Mouse (Mus musculus) CH12.LX (cell line): ENCODE measurements at regions not wholly inside any gene's neighbourhood (a gene's known extent, or its start where the extent isn't known, plus 50 kb on each side); places are given as distances from the start of the nearest gene placed in this dataset.

Experiments used
- DNase-seq: peaks from one replicate; pipeline ENCODE4 v3.0.0-alpha.2; 2013; ENCODE audit errors: extremely low read depth
- H3K27ac ChIP-seq: 2 replicates; pipeline ENCODE4 v1.5.1; 2012; ENCODE audit warnings: low read depth, mild to moderate bottlenecking, control low read depth, moderate library complexity; ENCODE audit not compliant: insufficient read depth
- H3K27me3 ChIP-seq: replicated peaks from 2 replicates; pipeline ENCODE3; 2012; ENCODE audit warnings: inconsistent platforms
- H3K36me3 ChIP-seq, 2 experiments: replicated peaks in 1 of 2; 2 replicates each; pipeline versions ENCODE3 to v1.6.1; 2012; ENCODE audit warnings: inconsistent platforms in 1 of 2, low read length in 1 of 2, mild to moderate bottlenecking in 1 of 2, mixed read lengths in 1 of 2, moderate library complexity in 1 of 2; ENCODE audit not compliant: control insufficient read depth in 1 of 2, insufficient read depth in 1 of 2
- H3K4me1 ChIP-seq, 2 experiments: 2 replicates each; pipeline ENCODE4 v1.6.1; 2012; ENCODE audit warnings: inconsistent platforms in 1 of 2, moderate library complexity in 1 of 2; ENCODE audit not compliant: insufficient read depth in 2 of 2, control insufficient read depth in 1 of 2
- H3K4me2 ChIP-seq: 2 replicates; pipeline ENCODE4 v1.6.1; 2012; ENCODE audit warnings: low read depth, mild to moderate bottlenecking, control low read depth; ENCODE audit not compliant: poor library complexity, insufficient read depth, severe bottlenecking
- H3K4me3 ChIP-seq, 3 experiments: fragments of 150-350 bp in 1 of 3; sonication (generic) in 1 of 3; replicated peaks in 1 of 3; 2 replicates each; pipeline versions ENCODE3 to v1.5.1; 2011 to 2012; ENCODE audit warnings: low read depth in 2 of 3, low read length in 2 of 3, mild to moderate bottlenecking in 2 of 3, moderate library complexity in 2 of 3, control low read depth in 1 of 3, improper control_type of control experiment in 1 of 3, inconsistent platforms in 1 of 3, mixed read lengths in 1 of 3; ENCODE audit not compliant: poor library complexity in 1 of 3
- H3K79me2 ChIP-seq: replicated peaks from 2 replicates; pipeline ENCODE4 v1.6.1; 2012; ENCODE audit warnings: mild to moderate bottlenecking, moderate library complexity; ENCODE audit not compliant: control insufficient read depth, poor library complexity, insufficient read depth, severe bottlenecking; ENCODE audit errors: extremely low read depth
- H3K9ac ChIP-seq: 2 replicates; pipeline ENCODE4 v1.6.1; 2012; ENCODE audit warnings: low read depth, mild to moderate bottlenecking, control low read depth, moderate library complexity; ENCODE audit not compliant: insufficient read depth
- H3K9me3 ChIP-seq: replicated peaks from 2 replicates; pipeline ENCODE3; 2012; ENCODE audit warnings: low read length, inconsistent platforms, mixed read lengths
- CHD1 ChIP-seq: IDR thresholded peaks from 2 replicates; pipeline ENCODE4 v1.6.1; 2012; ENCODE audit warnings: low read depth, low read length, improper control_type of control experiment, inconsistent platforms
- CTCF ChIP-seq, 2 experiments: IDR thresholded peaks in 1 of 2; conservative IDR thresholded peaks in 1 of 2; 2 replicates each; pipeline ENCODE4 v1.5.1; 2011 to 2012; ENCODE audit warnings: low read depth in 2 of 2, low read length in 2 of 2, improper control_type of control experiment in 1 of 2, inconsistent platforms in 1 of 2, mild to moderate bottlenecking in 1 of 2, moderate library complexity in 1 of 2
- E2F4 ChIP-seq: IDR thresholded peaks from 2 replicates; pipeline ENCODE4 v1.6.1; 2011; ENCODE audit warnings: low read depth, low read length, improper control_type of control experiment; ENCODE audit not compliant: insufficient replicate concordance
- EP300 ChIP-seq: IDR thresholded peaks from 2 replicates; pipeline ENCODE4 v1.6.1; 2011; ENCODE audit warnings: low read length, improper control_type of control experiment
- ETS1 ChIP-seq: conservative IDR thresholded peaks from 2 replicates; pipeline ENCODE4 v1.6.1; 2012; ENCODE audit warnings: low read depth, mild to moderate bottlenecking, inconsistent platforms, low read length, improper control_type of control experiment, moderate library complexity
- IRF4 ChIP-seq: IDR thresholded peaks from 2 replicates; pipeline ENCODE4 v1.6.1; 2014; ENCODE audit warnings: low read depth, mild to moderate bottlenecking, inconsistent platforms, low read length, improper control_type of control experiment
- MAX ChIP-seq: IDR thresholded peaks from 2 replicates; pipeline ENCODE4 v1.6.1; 2011; ENCODE audit warnings: low read length, improper control_type of control experiment
- MAZ ChIP-seq: IDR thresholded peaks from 2 replicates; pipeline ENCODE4 v1.6.1; 2012; ENCODE audit warnings: low read depth, mild to moderate bottlenecking, inconsistent platforms, low read length, improper control_type of control experiment, moderate library complexity
- MEF2A ChIP-seq: IDR thresholded peaks from 2 replicates; pipeline ENCODE4 v1.6.1; 2014; ENCODE audit warnings: low read depth, mild to moderate bottlenecking, inconsistent platforms, low read length, improper control_type of control experiment, borderline replicate concordance
- MXI1 ChIP-seq: IDR thresholded peaks from 2 replicates; pipeline ENCODE4 v1.6.1; 2011; ENCODE audit warnings: mild to moderate bottlenecking, low read depth, low read length, improper control_type of control experiment
- MYC ChIP-seq: IDR thresholded peaks from 2 replicates; pipeline ENCODE4 v1.6.1; 2011; ENCODE audit warnings: low read depth, mild to moderate bottlenecking, improper control_type of control experiment, low read length
- NELFE ChIP-seq: IDR thresholded peaks from 2 replicates; pipeline ENCODE4 v1.6.1; 2011; ENCODE audit warnings: low read depth, low read length, improper control_type of control experiment
- NRF1 ChIP-seq: IDR thresholded peaks from 2 replicates; pipeline ENCODE4 v1.6.1; 2014; ENCODE audit warnings: low read depth, mild to moderate bottlenecking, inconsistent platforms, low read length, improper control_type of control experiment, moderate library complexity
- PAX5 ChIP-seq: IDR thresholded peaks from 2 replicates; pipeline ENCODE4 v1.6.1; 2012; ENCODE audit warnings: low read length, inconsistent platforms, mixed read lengths
- POLR2A ChIP-seq: IDR thresholded peaks from 2 replicates; pipeline ENCODE4 v1.6.1; 2011; ENCODE audit warnings: low read depth, mild to moderate bottlenecking, improper control_type of control experiment, low read length
- POLR2AphosphoS2 ChIP-seq: IDR thresholded peaks from 2 replicates; pipeline ENCODE4 v1.6.1; 2011; ENCODE audit warnings: low read depth, low read length, improper control_type of control experiment
- RAD21 ChIP-seq: IDR thresholded peaks from 2 replicates; pipeline ENCODE4 v1.6.1; 2011; ENCODE audit warnings: low read depth, mild to moderate bottlenecking, low read length, improper control_type of control experiment, moderate library complexity
- RCOR1 ChIP-seq: conservative IDR thresholded peaks from 2 replicates; pipeline ENCODE4 v1.6.1; 2012; ENCODE audit warnings: low read depth, mild to moderate bottlenecking, inconsistent platforms, low read length, improper control_type of control experiment
- UBTF ChIP-seq: IDR thresholded peaks from 2 replicates; pipeline ENCODE4 v1.6.1; 2012; ENCODE audit warnings: low read depth, mild to moderate bottlenecking, inconsistent platforms, low read length, improper control_type of control experiment, moderate library complexity
- ZC3H11A ChIP-seq: IDR thresholded peaks from 2 replicates; pipeline ENCODE4 v1.6.1; 2012; ENCODE audit warnings: low read depth, mild to moderate bottlenecking, inconsistent platforms, low read length, improper control_type of control experiment
- ZKSCAN1 ChIP-seq: IDR thresholded peaks from 2 replicates; pipeline ENCODE4 v1.6.1; 2012; ENCODE audit warnings: low read depth, inconsistent platforms, low read length, improper control_type of control experiment, borderline replicate concordance
- ZMIZ1 ChIP-seq: IDR thresholded peaks from 2 replicates; pipeline ENCODE4 v1.6.1; 2012; ENCODE audit warnings: low read depth, mild to moderate bottlenecking, inconsistent platforms, low read length, improper control_type of control experiment
- ZNF384 ChIP-seq: IDR thresholded peaks from 2 replicates; pipeline ENCODE4 v1.6.1; 2012; ENCODE audit warnings: low read depth, low read length, improper control_type of control experiment, inconsistent platforms
- dilution Hi-C: fragments of 300-500 bp; cut with MboI; formaldehyde crosslinking; loops from 2 replicates; pipeline ENCODE4 v1.14.3; 2020; ENCODE audit warnings: low sequenced_read_pairs; ENCODE audit not compliant: extremely low pct_unique_long_range_greater_than_20kb, extremely low pct_ligation_motif_present
- in situ Hi-C: fragments of 300-500 bp; cut with MboI; formaldehyde crosslinking; loops from 3 replicates; pipeline ENCODE4 v1.14.3; 2019; ENCODE audit warnings: low sequenced_read_pairs, low pct_ligation_motif_present, low pct_unique_long_range_greater_than_20kb, mixed read lengths

- Histone ChIP-seq H3K4me1 (no peaks in the 10 kb centered on the region), H3K9me3 (no peaks in the 10 kb centered on the region), H3K4me2 (no peak overlapping the region), H3K27ac (no peak overlapping the region), H3K79me2 (no peaks in the 10 kb centered on the region), H3K9ac (no peak overlapping the region), H3K36me3 (no peaks in the 10 kb centered on the region), H3K27me3 (no peaks in the 10 kb centered on the region), H3K4me3 (no peak overlapping the region)
- DNase-seq: no peak
- in situ Hi-C loops (no loop called here), dilution Hi-C loops (no loop called here)
- TF ChIP-seq NRF1 (no peak), UBTF (no peak), MXI1 (no peak), NELFE (no peak), ETS1 (no peak), MYC (no peak), MAZ (no peak), IRF4 (no peak), MAX (no peak), ZNF384 (no peak), EP300 (no peak), PAX5 (no peak), RCOR1 (no peak), MEF2A (no peak), ZC3H11A (no peak), ZKSCAN1 (no peak), POLR2AphosphoS2 (no peak), RAD21 (no peak)
Measured at GRCm38 (mm10) chr5:54753372-54753771, 755.1 kb downstream of the Stim2 start.

- dilution Hi-C loops: no loop called here
- in situ Hi-C loops: no loop called here
Measured at GRCm38 (mm10) chr5:54759657-54760056, 761.4 kb downstream of the Stim2 start.

More at GRCm38 (mm10) chr5:54759657-54760056, 761.4 kb downstream of the Stim2 start:
- Histone ChIP-seq H3K27ac (no peak overlapping the region), H3K4me2 (no peak overlapping the region), H3K36me3 (no peaks in the 10 kb centered on the region), H3K9me3 (no peaks in the 10 kb centered on the region), H3K79me2 (no peaks in the 10 kb centered on the region), H3K27me3 (no peaks in the 10 kb centered on the region), H3K9ac (no peak overlapping the region), H3K4me1 (no peaks in the 10 kb centered on the region), H3K4me3 (no peak overlapping the region)
- DNase-seq: no peak
- TF ChIP-seq MAX (no peak), E2F4 (no peak), CTCF (conservative IDR thresholded peaks at IDR 0.05 in 1 of 2, IDR thresholded peaks at IDR 0.05 in 1 of 2; ENCODE audit: low read depth in 2 of 2, low read length in 2 of 2) (no peak), IRF4 (no peak), ZMIZ1 (no peak), CHD1 (no peak), POLR2A (no peak), ZNF384 (no peak), MYC (no peak), MEF2A (no peak), RAD21 (no peak), EP300 (no peak)
